Mouse (Mus musculus): ENCODE measurements around the gene Gm39566. TPM values are rescaled to one million over a fixed set of nuclear protein-coding genes. Genes with fewer than 3 reads are reported as not detected.

Gene Gm39566
- total RNA-seq, 4 experiments from 2014 or later, result not detected

DNA sequence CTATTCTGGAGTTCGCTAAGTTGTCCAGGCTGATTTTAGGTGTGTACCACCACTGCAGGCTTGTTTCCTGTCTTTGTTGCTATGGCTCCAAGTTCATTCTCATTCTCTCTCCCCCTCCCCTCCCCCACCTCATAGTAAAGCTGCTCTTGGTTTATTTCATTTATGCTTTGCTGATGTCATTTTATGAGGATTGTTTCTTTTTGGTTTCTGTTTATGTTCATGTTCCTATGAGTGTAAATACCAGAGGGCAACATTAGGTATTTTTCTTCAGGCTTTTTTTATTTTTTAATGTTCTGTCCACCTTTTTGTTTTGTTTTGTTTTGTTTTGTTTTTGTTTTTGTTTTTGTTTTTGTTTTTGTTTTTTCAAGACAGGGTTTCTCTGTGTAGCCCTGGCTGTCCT is 53.2 kb downstream of the Gm39566 start, which contains the start of gene Slc35g3:
TSS of gene Slc35g3 (minus strand) at position 101 of the 400 bp plus-strand sequence.
- no peak for DNase-seq (ENCODE audit: low spot score in 2 of 2)

Other genes with a start within 250 kb of the Gm39566 start
- 10 to 100 TPM; 10.1 to 13.8 (median 11.3) TPM for gene Wrap53, start 235.0 kb downstream of the Gm39566 start, total RNA-seq (2022)
- 10 to 100 TPM; 26.6 to 32.6 (median 28.2) TPM for gene Trp53, start 234.9 kb downstream of the Gm39566 start, total RNA-seq (2022)
- gene Atp1b2, start 209.4 kb downstream of the Gm39566 start, total RNA-seq (2022), result 100 to 1,000 TPM; 400 to 455 (median 419) TPM
- 1 to 10 TPM in 1 of 4 experiments, not detected in 3; 1.0 TPM for gene Shbg, start 197.4 kb downstream of the Gm39566 start, total RNA-seq (2022)
- gene Sat2, start 193.3 kb downstream of the Gm39566 start, total RNA-seq (2022), result 10 to 100 TPM in 3 of 4 experiments, 1 to 10 TPM in 1; 7.9 to 11.6 (median 10.5) TPM
- gene Fxr2, start 182.3 kb downstream of the Gm39566 start, total RNA-seq (2022), result 100 to 1,000 TPM; 132 to 147 (median 140) TPM
- under 1 TPM in 1 of 4 experiments, not detected in 3; 0.46 TPM for gene Sox15, start 160.0 kb downstream of the Gm39566 start, total RNA-seq (2022)
- 10 to 100 TPM; 59.3 to 68.7 (median 61.4) TPM for gene Mpdu1, start 152.7 kb downstream of the Gm39566 start, total RNA-seq (2022)
- gene Cd68, start 149.1 kb downstream of the Gm39566 start, total RNA-seq (2022), result 10 to 100 TPM; 14.1 to 63.3 (median 34.2) TPM
- gene Eif4a1, start 142.9 kb downstream of the Gm39566 start, total RNA-seq (2022), result 100 to 1,000 TPM; 268 to 307 (median 295) TPM
- 10 to 100 TPM; 72.6 to 96.8 (median 83.6) TPM for gene Senp3, start 133.2 kb downstream of the Gm39566 start, total RNA-seq (2022)
- gene Tnfsf13, start 129.5 kb downstream of the Gm39566 start, total RNA-seq (2022), result 1 to 10 TPM; 2.5 to 4.2 (median 3.2) TPM
- 10 to 100 TPM; 10.2 to 15.1 (median 11.7) TPM for gene Tnfsf12, start 119.4 kb downstream of the Gm39566 start, total RNA-seq (2022)
- gene Tnfsfm13, start 119.2 kb downstream of the Gm39566 start, total RNA-seq (2022), result 1 to 10 TPM; 1.5 to 2.0 (median 1.8) TPM
- gene Polr2a, start 56.7 kb downstream of the Gm39566 start, total RNA-seq (2022), result 10 to 100 TPM; 48.6 to 56.4 (median 51.3) TPM
- gene Slc35g3, start 53.3 kb downstream of the Gm39566 start, total RNA-seq (2022), result not detected
- gene Zbtb4, start 49.4 kb downstream of the Gm39566 start, total RNA-seq (2022), result 100 to 1,000 TPM; 138 to 158 (median 147) TPM
- 1 to 10 TPM in 2 of 4 experiments, under 1 TPM in 2; 0.51 to 1.2 (median 0.92) TPM for gene Chrnb1, start 19.4 kb downstream of the Gm39566 start, total RNA-seq (2022)
- gene Fgf11, start 13.4 kb downstream of the Gm39566 start, total RNA-seq (2022), result 10 to 100 TPM; 18.8 to 22.3 (median 19.7) TPM
- gene Tmem102, start 9.7 kb downstream of the Gm39566 start, total RNA-seq (2022), result under 1 TPM in 2 of 4 experiments, not detected in 2; 0.16 to 0.20 TPM
- gene Spem2, start 3.2 kb upstream of the Gm39566 start, total RNA-seq (2022), result not detected
- under 1 TPM in 3 of 4 experiments, not detected in 1; 0.43 to 0.74 (median 0.49) TPM for gene Spem1, start 6.9 kb upstream of the Gm39566 start, total RNA-seq (2022)
- gene Nlgn2, start 22.5 kb upstream of the Gm39566 start, total RNA-seq (2022), result 100 to 1,000 TPM; 217 to 228 (median 217) TPM
- gene Tmem256, start 23.2 kb upstream of the Gm39566 start, total RNA-seq (2022), result 100 to 1,000 TPM; 117 to 147 (median 123) TPM
- 10 to 100 TPM; 16.0 to 20.0 (median 18.6) TPM for gene Plscr3, start 31.1 kb upstream of the Gm39566 start, total RNA-seq (2022)
- under 1 TPM in 3 of 4 experiments, not detected in 1; 0.26 to 0.46 (median 0.30) TPM for gene Tnk1, start 43.4 kb upstream of the Gm39566 start, total RNA-seq (2022)
- gene Tmem95, start 62.7 kb upstream of the Gm39566 start, total RNA-seq (2022), result not detected
- 1 to 10 TPM; 1.0 to 2.0 (median 1.2) TPM for gene Kctd11, start 66.1 kb upstream of the Gm39566 start, total RNA-seq (2022)
- gene Acap1, start 80.2 kb upstream of the Gm39566 start, total RNA-seq (2022), result not detected
- 1 to 10 TPM in 1 of 4 experiments, under 1 TPM in 3; 0.39 to 1.1 (median 0.56) TPM for gene 2810408A11Rik, start 85.7 kb upstream of the Gm39566 start, total RNA-seq (2022)
- 100 to 1,000 TPM in 3 of 4 experiments, 10 to 100 TPM in 1; 97.6 to 122 (median 112) TPM for gene Neurl4, start 85.8 kb upstream of the Gm39566 start, total RNA-seq (2022)
- gene Gps2, start 98.6 kb upstream of the Gm39566 start, total RNA-seq (2022), result 10 to 100 TPM; 27.1 to 37.6 (median 32.4) TPM
- gene Eif5a, start 106.7 kb upstream of the Gm39566 start, total RNA-seq (2022), result 100 to 1,000 TPM; 413 to 430 (median 416) TPM
- gene Ybx2, start 120.5 kb upstream of the Gm39566 start, total RNA-seq (2022), result 1 to 10 TPM; 5.1 to 9.6 (median 6.1) TPM
- 1 to 10 TPM; 4.8 to 5.4 (median 5.1) TPM for gene Slc2a4, start 132.9 kb upstream of the Gm39566 start, total RNA-seq (2022)
- not detected for gene Cldn7, start 149.5 kb upstream of the Gm39566 start, total RNA-seq (2022)
- 100 to 1,000 TPM; 108 to 126 (median 118) TPM for gene Ctdnep1, start 165.9 kb upstream of the Gm39566 start, total RNA-seq (2022)
- gene Elp5, start 167.2 kb upstream of the Gm39566 start, total RNA-seq (2022), result 100 to 1,000 TPM in 1 of 4 experiments, 10 to 100 TPM in 3; 78.7 to 101 (median 87.1) TPM
- 100 to 1,000 TPM; 218 to 247 (median 236) TPM for gene Gabarap, start 175.8 kb upstream of the Gm39566 start, total RNA-seq (2022)
- 10 to 100 TPM; 49.6 to 59.9 (median 51.8) TPM for gene Phf23, start 180.5 kb upstream of the Gm39566 start, total RNA-seq (2022)
- 10 to 100 TPM; 28.0 to 36.9 (median 32.9) TPM for gene Dvl2, start 185.3 kb upstream of the Gm39566 start, total RNA-seq (2022)
- gene Acadvl, start 200.1 kb upstream of the Gm39566 start, total RNA-seq (2022), result 10 to 100 TPM; 57.9 to 68.3 (median 61.2) TPM
- gene Dlg4, start 201.6 kb upstream of the Gm39566 start, total RNA-seq (2022), result 100 to 1,000 TPM; 721 to 849 (median 797) TPM
- gene Asgr1, start 238.8 kb upstream of the Gm39566 start, total RNA-seq (2022), result 1 to 10 TPM in 2 of 4 experiments, under 1 TPM in 2; 0.77 to 2.4 (median 1.5) TPM